Mouse (Mus musculus) spleen, embryonic (tissue): ENCODE results near the gene Emc8.

Experiments
- CTCF ChIA-PET: fragments of 350-600 bp; sonication (Branson Sonifier 250); formaldehyde crosslinking; loops from one replicate; lab custom pipeline; 2022; lab: Charles Lee

The Emc8 gene

DNA sequence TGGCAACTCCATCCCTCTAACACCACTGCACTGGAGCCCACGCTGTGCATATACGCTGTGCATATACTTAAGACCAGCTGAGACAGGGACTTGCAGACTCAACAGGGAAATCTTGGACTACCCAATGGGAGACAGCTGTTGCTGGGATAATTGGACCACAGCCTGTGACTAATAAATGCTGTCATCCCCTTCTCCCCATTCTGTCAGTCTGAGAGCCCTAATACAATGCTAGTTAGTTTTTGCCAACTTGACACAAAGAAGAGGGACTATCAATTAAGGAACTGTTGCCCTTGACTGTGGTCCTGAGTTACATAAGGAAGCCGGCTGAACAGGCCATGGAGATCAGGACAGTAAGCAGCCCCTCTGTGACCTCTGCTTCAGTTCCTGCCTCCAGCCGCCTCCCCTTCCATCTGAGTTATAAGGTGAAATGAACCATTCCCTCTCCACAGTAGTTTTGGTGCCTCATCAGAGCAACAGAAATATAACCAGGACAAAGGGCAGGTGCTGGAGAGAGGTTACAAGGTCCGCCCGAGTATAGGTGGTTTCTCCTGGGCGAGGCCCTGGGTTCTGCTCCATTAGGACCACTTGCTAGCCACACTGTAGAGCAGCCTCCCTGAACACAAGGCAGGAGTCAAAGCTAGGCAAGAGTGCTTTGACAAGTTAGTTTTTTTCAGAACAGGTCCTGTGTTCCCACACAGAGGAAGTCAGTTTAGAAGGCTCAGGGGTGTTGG lies 11.9 kb downstream of the Emc8 start:
- CTCF ChIA-PET = no interaction called here

DNA sequence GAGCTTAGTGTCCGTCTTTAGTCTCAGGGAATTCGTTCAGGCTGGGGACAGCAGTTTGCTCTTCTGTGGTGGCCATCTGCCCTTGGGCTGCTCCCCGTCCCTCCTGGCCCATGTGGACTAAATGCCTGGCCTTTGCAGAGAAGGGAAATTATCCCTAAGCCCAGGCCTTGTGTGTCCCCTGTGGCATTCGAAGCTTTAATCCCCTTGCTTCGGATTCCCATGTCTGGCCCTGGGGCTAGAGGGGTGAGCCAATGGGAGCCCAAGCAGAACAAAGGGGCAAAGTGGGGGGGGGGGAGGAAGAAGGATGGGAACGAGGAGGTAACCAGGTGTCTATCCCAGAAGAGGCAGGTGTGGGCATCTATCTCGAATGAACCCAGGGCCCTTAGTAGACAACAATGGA lies 20.8 kb downstream of the Emc8 start, which contains the start of gene 1190005I06Rik:
Gene 1190005I06Rik (minus strand): TSS at position 101 of the 400 bp plus-strand sequence.
- CTCF ChIA-PET = interaction anchor here (0.7 kb wide), 1 partner anchor 20 kb away, joined by 11 read pairs; the partner anchor contains the start of gene Gm27021

DNA sequence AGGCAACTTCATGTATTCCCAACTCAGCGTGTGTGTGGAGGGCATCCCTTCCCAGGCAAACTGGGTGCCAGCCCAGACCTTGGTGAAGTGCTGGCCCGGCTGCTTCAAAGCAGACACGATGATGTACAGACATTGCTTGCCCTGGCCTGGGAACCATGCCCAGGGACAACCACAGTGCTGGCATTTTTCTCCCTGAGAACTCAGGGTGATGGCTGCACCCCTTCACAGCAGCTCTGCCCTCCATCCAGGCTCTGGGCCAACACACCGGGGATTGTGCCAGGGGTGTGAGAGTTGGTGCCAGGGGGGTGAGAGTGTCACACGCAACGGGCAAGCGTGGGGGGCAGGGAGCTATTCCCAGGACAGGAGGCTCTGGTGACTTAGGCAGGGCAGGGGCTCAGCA lies 23.7 kb downstream of the Emc8 start:
- CTCF ChIA-PET = no interaction called here

GRCm38 (mm10) chr8:120642031-120642662 lies 26.2 kb downstream of the Emc8 start:
- CTCF ChIA-PET = no interaction called here

- CTCF ChIA-PET = no interaction called here
Observed at GRCm38 (mm10) chr8:120641245-120641644, 27.1 kb downstream of the Emc8 start.

GRCm38 (mm10) chr8:120634329-120634839 lies 34.0 kb downstream of the Emc8 start:
- CTCF ChIA-PET = no interaction called here

DNA sequence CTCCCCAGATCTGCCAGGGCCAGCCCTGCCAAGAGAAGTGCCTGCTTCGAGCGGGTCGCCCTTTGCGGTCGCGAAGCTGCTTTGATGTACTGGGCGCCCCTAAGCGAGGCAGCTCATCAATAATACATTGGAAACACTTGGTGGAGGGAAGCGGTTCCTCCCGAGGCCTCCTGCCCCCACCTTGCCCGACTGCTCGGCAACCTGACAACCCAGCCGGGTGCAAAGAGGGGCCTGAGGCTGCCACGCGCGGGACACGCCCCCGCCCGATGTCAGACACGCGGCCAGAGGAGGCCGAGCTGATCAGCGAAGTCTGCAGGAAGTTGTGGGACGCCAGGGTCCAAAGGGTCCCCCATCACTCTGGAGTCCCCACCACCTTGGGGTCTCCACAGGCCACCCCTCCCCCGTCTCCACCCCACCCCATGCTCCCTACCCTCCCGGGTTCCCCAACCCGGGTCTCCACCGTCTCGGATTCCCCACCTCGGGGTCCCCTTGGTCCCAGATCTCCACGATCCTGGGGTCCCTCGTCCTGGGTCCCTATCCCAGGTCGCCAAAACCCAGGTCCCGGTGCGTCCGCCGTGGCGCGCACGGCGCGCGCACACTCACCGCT lies 34.6 kb downstream of the Emc8 start:
- CTCF ChIA-PET = no interaction called here

GRCm38 (mm10) chr8:120632969-120633664 lies 35.3 kb downstream of the Emc8 start:
- CTCF ChIA-PET = no interaction called here

DNA sequence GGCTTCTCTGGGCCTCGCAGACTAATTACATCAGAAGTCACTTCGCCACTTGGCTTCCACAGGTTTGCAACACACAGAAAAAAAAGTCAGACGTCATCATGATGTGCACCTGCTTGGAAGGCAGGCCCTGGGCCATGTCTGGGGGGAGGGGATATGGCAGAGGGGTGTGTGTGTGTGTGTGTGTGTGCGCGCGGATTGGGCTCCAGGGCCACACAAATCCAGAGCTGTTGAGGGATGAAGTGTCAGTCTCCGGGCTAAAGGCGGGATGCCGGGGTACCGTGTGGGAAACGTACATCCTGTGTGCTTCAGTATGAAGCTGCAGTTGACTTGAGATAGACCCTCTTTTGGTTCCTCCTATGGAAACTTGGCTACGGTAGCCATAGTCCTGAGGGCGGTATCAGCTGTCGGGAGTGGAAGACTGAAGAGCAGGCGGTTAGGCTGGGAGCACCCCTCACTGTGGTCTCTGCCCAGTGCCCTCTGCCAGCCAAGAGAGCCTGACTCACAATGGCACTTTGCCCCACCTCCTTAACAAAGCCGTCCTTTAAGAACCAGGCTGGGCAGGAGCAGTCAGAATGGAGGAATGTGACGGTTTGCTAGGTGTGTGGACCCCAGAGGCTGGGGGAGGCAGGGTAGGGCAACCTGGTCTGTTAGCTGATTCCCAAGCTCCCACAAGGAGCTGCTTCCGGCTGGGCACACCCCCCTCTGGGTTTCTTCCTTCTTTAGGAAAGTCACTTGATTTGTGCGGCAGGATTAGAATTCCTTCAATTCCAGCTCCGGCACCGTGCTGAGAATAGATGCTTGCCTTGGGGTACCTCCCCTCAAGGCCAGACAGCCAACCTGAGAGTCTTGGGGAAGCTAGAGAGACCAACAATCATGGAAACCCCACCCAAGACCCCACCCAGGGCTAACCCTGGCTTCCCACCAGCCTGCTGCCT lies 36.7 kb downstream of the Emc8 start:
- CTCF ChIA-PET = no interaction called here

- CTCF ChIA-PET = no interaction called here
Observed at GRCm38 (mm10) chr8:120630848-120631247, 37.5 kb downstream of the Emc8 start.

GRCm38 (mm10) chr8:120630031-120630430 lies 38.3 kb downstream of the Emc8 start:
- CTCF ChIA-PET = no interaction called here

DNA sequence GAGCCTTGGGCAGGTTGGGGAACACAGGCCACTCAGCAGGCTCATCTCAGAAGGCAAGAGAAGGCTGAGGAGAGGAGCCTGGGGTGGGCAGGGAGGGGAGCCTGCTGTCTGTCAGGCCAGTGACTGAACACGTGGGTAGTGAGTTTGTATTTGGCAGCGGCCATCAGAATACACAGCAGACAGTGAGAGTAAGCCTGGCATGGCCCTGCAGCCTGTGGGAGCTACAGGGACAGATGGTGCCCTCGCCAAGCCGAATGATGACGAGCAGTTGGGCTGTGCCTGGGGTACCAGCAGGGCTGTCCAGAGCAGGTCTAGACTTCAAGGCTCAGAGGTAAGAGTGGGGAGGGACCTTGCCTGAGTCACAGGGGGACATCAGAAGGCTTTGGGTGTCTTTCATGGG lies 41.1 kb downstream of the Emc8 start:
- CTCF ChIA-PET = no interaction called here

DNA sequence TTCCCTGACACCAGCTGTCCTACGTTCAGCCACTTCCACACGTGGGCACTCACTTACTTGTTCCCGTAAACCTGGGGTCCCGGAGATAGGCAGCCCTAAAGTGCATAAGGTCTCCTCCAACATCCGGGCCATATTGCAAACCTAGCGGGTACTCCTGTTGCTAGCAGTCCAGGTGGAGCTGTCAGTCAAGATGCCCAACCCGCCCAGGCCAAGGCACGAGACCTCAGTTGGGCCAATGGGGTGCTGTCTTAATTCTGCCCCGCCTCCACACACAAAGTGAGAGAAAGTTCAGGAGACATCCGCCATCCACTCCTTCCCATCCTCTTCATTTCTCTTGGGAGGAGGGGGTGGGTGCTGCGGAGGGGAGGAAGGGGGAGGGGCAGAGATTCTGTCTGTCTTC lies 41.9 kb downstream of the Emc8 start:
- CTCF ChIA-PET = no interaction called here

- CTCF ChIA-PET = interaction anchor here (1.1 kb wide), 1 partner anchor 219 kb away, joined by 7 read pairs; no protein-coding TSS in a partner anchor
Observed at GRCm38 (mm10) chr8:120623608-120624007, 44.8 kb downstream of the Emc8 start.

DNA sequence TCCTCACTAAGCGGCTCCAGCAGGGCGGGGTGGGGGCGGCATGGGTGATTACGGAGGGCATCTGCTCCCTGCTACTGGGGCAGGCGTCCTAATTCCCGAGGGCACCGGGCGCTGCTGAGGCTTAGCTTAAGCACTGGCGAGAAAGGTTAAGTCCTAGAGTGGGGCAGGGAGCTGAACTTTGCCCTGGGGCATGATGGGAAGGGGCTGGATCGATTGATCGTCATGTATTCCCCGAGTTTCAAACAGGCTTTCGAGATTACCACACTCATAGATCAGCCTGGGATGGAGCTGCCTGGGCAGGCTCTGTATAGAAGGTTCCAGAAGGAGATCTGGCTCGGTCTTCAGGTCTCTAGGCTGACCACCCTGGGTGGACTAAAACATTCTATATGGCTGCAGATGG lies 46.2 kb downstream of the Emc8 start:
- CTCF ChIA-PET = interaction anchor here (0.7 kb wide), 1 partner anchor 655 kb away, joined by 4 read pairs; no protein-coding TSS in a partner anchor

DNA sequence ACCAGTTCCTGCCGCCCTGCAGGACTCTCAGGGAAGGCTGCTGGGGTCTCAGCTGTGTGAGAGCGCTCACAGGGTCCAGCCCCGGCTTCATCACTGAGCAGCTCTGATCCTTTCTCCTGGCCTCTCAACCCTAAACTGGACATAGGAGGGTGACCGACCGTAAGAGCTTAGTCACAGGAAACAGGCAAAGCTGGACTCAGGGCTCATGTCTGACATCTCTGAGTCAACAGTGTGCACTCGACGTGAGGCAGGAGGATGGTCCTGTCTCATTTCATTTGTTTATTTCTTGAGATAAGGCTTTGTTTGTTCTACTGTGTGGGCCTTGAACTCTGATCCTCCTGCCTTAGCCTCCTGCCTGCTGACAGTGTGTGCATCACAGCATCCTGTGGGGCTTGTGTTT lies 47.9 kb downstream of the Emc8 start:
- CTCF ChIA-PET = no interaction called here

GRCm38 (mm10) chr8:120619235-120620180 lies 48.9 kb downstream of the Emc8 start:
- CTCF ChIA-PET = interaction anchor here (0.5 to 0.7 kb wide), 2 partner anchors 78 to 342 kb away, joined by 4 read pairs; no protein-coding TSS in a partner anchor

- CTCF ChIA-PET = interaction anchor here (0.6 to 1.5 kb wide), 3 partner anchors 17 to 537 kb away, joined by 3 to 5 read pairs (median 4); no protein-coding TSS in a partner anchor
Observed at GRCm38 (mm10) chr8:120618110-120618509, 50.3 kb downstream of the Emc8 start.
